Mouse (Mus musculus) kidney, postnatal 0 days (tissue): ENCODE data around the gene Rufy4. TPM values are rescaled to one million over a fixed set of nuclear protein-coding genes. Genes with fewer than 3 reads are reported as not detected.

ENCODE experiments used
- ATAC-seq: fragments of 200-750 bp; cut with Nextera tagmentation; replicated peaks from 2 replicates; pipeline ENCODE4 v1.8.0; 2017; ENCODE audit warnings: low read depth, moderate number of reproducible peaks, moderate TSS enrichment, moderate library complexity; ENCODE audit not compliant: low FRiP score
- DNase-seq: peaks from one replicate; pipeline ENCODE4 v3.0.0-alpha.2; 2016; ENCODE audit warnings: low spot score
- H3K27ac ChIP-seq: fragments of 300-500 bp; sonication (generic); 2 replicates; pipeline ENCODE4 v1.5.1; 2014; ENCODE audit warnings: mild to moderate bottlenecking
- H3K27me3 ChIP-seq: fragments of 300-500 bp; sonication (generic); 2 replicates; pipeline ENCODE4 v1.6.1; 2014; ENCODE audit warnings: low read length, mixed read lengths; ENCODE audit not compliant: insufficient read depth
- H3K36me3 ChIP-seq: fragments of 300-500 bp; sonication (generic); 2 replicates; pipeline ENCODE4 v1.6.1; 2014; ENCODE audit warnings: low read length, mixed read lengths; ENCODE audit not compliant: insufficient read depth
- H3K4me1 ChIP-seq: fragments of 300-500 bp; sonication (generic); replicated peaks from 2 replicates; pipeline ENCODE4 v1.6.1; 2014; ENCODE audit warnings: antibody characterized with exemption, low read length, mixed read lengths; ENCODE audit not compliant: insufficient read depth
- H3K4me2 ChIP-seq: fragments of 300-500 bp; sonication (generic); 2 replicates; pipeline ENCODE4 v1.6.1; 2014; ENCODE audit warnings: mild to moderate bottlenecking, low read length, moderate library complexity, mixed read lengths
- H3K4me3 ChIP-seq: fragments of 300-500 bp; sonication (generic); replicated peaks from 2 replicates; pipeline ENCODE4 v1.5.1; 2014; ENCODE audit warnings: low read depth, low read length
- H3K9ac ChIP-seq: fragments of 300-500 bp; sonication (generic); 2 replicates; pipeline ENCODE4 v1.6.1; 2014; ENCODE audit warnings: low read depth, low read length
- H3K9me3 ChIP-seq: fragments of 300-500 bp; sonication (generic); replicated peaks from 2 replicates; pipeline ENCODE4 v1.6.1; 2016; ENCODE audit warnings: low read length, inconsistent platforms, mixed read lengths
- CTCF ChIP-seq: IDR thresholded peaks from 2 replicates; pipeline ENCODE4 v1.5.1; 2016; ENCODE audit warnings: antibody characterized with exemption, low read depth, mild to moderate bottlenecking, moderate library complexity
- WGBS: fragments of 180-500 bp; shearing (Covaris S2); extraction: QIAGEN DNeasy Blood & Tissue Kit; methylation state at CpG from one replicate; pipeline ENCODE4 v1.1.7; 2014; 5-methylcytosine and 5-hydroxymethylcytosine counted together
- polyA plus RNA-seq: library from polyadenylated mRNA; unstranded; fragments of >200 nt; fragmentation: Nextera tagmentation; extraction: Ambion mirVana; gene quantifications from 2 replicates; pipeline ENCODE4 v1.2.1, GENCODE M21; 2015

Rufy4 gene
- polyA plus RNA-seq, 1 experiment from 2014 or later = 0.07 TPM

- no peak for DNase-seq
- no peak overlapping the region for H3K9ac ChIP-seq
- H3K27ac ChIP-seq = no peak overlapping the region
- H3K27me3 ChIP-seq = no peaks in the 10 kb centered on the region
- H3K4me3 ChIP-seq = no peak overlapping the region
- ATAC-seq = no peak
- 79% methylated on average over 5 of the region's 5 CpGs for WGBS
- H3K9me3 ChIP-seq = no peaks in the 10 kb centered on the region
- H3K4me1 ChIP-seq = 0 out of 2 replicates have a peak, but pooled peaks cover 3% of the 10 kb centered on the region
- no peaks in the 10 kb centered on the region for H3K36me3 ChIP-seq
- TF ChIP-seq CTCF = no peak
- no peak overlapping the region for H3K4me2 ChIP-seq
Measured at GRCm38 (mm10) chr1:74167136-74167535, 41.8 kb downstream of the Rufy4 start.

- no peak for TF ChIP-seq CTCF
- H3K4me1 ChIP-seq = 0 out of 2 replicates have a peak, but pooled peaks cover 3% of the 10 kb centered on the region
- WGBS = 82% methylated on average over 3 of the region's 3 CpGs
- H3K9me3 ChIP-seq = no peaks in the 10 kb centered on the region
- no peaks in the 10 kb centered on the region for H3K36me3 ChIP-seq
- H3K4me2 ChIP-seq = no peak overlapping the region
- DNase-seq (no peak), ATAC-seq (no peak)
- H3K9ac ChIP-seq = no peak overlapping the region
- no peaks in the 10 kb centered on the region for H3K27me3 ChIP-seq
- no peak overlapping the region for H3K4me3 ChIP-seq
- H3K27ac ChIP-seq = no peak overlapping the region
Measured at GRCm38 (mm10) chr1:74169721-74170120, 44.4 kb downstream of the Rufy4 start.

GRCm38 (mm10) chr1:74172722-74173121, 47.4 kb downstream of the Rufy4 start:
- H3K9me3 ChIP-seq = no peaks in the 10 kb centered on the region
- TF ChIP-seq CTCF = no peak
- no peak overlapping the region for H3K9ac ChIP-seq
- no peak for DNase-seq
- H3K4me1 ChIP-seq = 0 out of 2 replicates have a peak, but pooled peaks cover 3% of the 10 kb centered on the region
- H3K4me3 ChIP-seq = no peak overlapping the region
- ATAC-seq = no peak
- H3K27ac ChIP-seq = no peak overlapping the region
- WGBS = 84% methylated on average over 3 of the region's 3 CpGs
- H3K27me3 ChIP-seq = no peaks in the 10 kb centered on the region
- no peaks in the 10 kb centered on the region for H3K36me3 ChIP-seq
- H3K4me2 ChIP-seq = no peak overlapping the region

- no peak overlapping the region for H3K27ac ChIP-seq
- DNase-seq = no peak
- no peak for TF ChIP-seq CTCF
Measured at GRCm38 (mm10) chr1:74175731-74176130, 50.4 kb downstream of the Rufy4 start.

GRCm38 (mm10) chr1:74178618-74179017, 53.3 kb downstream of the Rufy4 start:
- no peak for ATAC-seq
- Histone ChIP-seq H3K9ac (no peak overlapping the region), H3K27me3 (no peaks in the 10 kb centered on the region), H3K9me3 (no peaks in the 10 kb centered on the region), H3K4me2 (no peak overlapping the region), H3K36me3 (no peaks in the 10 kb centered on the region), H3K27ac (no peak overlapping the region), H3K4me1 (no peaks in the 10 kb centered on the region), H3K4me3 (no peak overlapping the region)
- no peak for TF ChIP-seq CTCF
- DNase-seq = no peak
- 80% methylated on average over 3 of the region's 3 CpGs for WGBS

More at GRCm38 (mm10) chr1:74175731-74176130, 50.4 kb downstream of the Rufy4 start:
- no peak overlapping the region for H3K4me2 ChIP-seq
- 72% methylated on average over 4 of the region's 4 CpGs for WGBS
- no peak overlapping the region for H3K4me3 ChIP-seq
- H3K27me3 ChIP-seq = no peaks in the 10 kb centered on the region
- H3K36me3 ChIP-seq = no peaks in the 10 kb centered on the region
- H3K9me3 ChIP-seq = no peaks in the 10 kb centered on the region
- no peak for ATAC-seq
- H3K9ac ChIP-seq = no peak overlapping the region
- no peaks in the 10 kb centered on the region for H3K4me1 ChIP-seq

- H3K4me2 ChIP-seq = no peak overlapping the region
- no peak overlapping the region for H3K9ac ChIP-seq
- H3K4me3 ChIP-seq = no peak overlapping the region
- no peaks in the 10 kb centered on the region for H3K4me1 ChIP-seq
- no peaks in the 10 kb centered on the region for H3K9me3 ChIP-seq
- DNase-seq (peak; percentile 73), ATAC-seq (no peak)
- no peaks in the 10 kb centered on the region for H3K36me3 ChIP-seq
- no peak for TF ChIP-seq CTCF
- WGBS = 38% methylated on average over 9 of the region's 9 CpGs
- H3K27me3 ChIP-seq = no peaks in the 10 kb centered on the region
- H3K27ac ChIP-seq = no peak overlapping the region; the same call in 1 of the 2 replicates
Measured at GRCm38 (mm10) chr1:74179624-74180408, 54.5 kb downstream of the Rufy4 start.
